Mouse (Mus musculus) forebrain, embryonic 16.5 days (tissue): ENCODE results near the gene Zfp791. TPM values are rescaled to one million over a fixed set of nuclear protein-coding genes. Genes with fewer than 3 reads are reported as not detected.
"Not testable (repeated sequence)": the region's sequence is repeated elsewhere in the genome, so short reads cannot be mapped to it uniquely, and the experiment has no call there.

ENCODE experiments used
- ATAC-seq: fragments of 200-750 bp; cut with Nextera tagmentation; 2 replicates; pipeline ENCODE4 v1.8.0; 2017; ENCODE audit warnings: mild to moderate bottlenecking, moderate library complexity
- H3K27ac ChIP-seq: fragments of 300-500 bp; sonication (generic); 2 replicates; pipeline ENCODE4 v1.5.1; 2014; ENCODE audit warnings: low read length, control low read depth
- H3K27me3 ChIP-seq: fragments of 300-500 bp; sonication (generic); replicated peaks from 2 replicates; pipeline ENCODE4 v1.6.1; 2014; ENCODE audit warnings: low read length; ENCODE audit not compliant: control insufficient read depth, insufficient read depth
- H3K36me3 ChIP-seq: fragments of 300-500 bp; sonication (generic); 2 replicates; pipeline ENCODE4 v1.6.1; 2014; ENCODE audit not compliant: control insufficient read depth, insufficient read depth
- H3K4me1 ChIP-seq: fragments of 300-500 bp; sonication (generic); replicated peaks from 2 replicates; pipeline ENCODE4 v1.6.1; 2014; ENCODE audit warnings: low read length; ENCODE audit not compliant: control insufficient read depth, insufficient read depth
- H3K4me2 ChIP-seq: fragments of 300-500 bp; sonication (generic); 2 replicates; pipeline ENCODE4 v1.6.1; 2014; ENCODE audit warnings: mild to moderate bottlenecking, low read length, control low read depth
- H3K4me3 ChIP-seq: fragments of 300-500 bp; sonication (generic); replicated peaks from 2 replicates; pipeline ENCODE4 v1.5.1; 2014; ENCODE audit warnings: mild to moderate bottlenecking, low read length, control low read depth
- H3K9ac ChIP-seq: fragments of 300-500 bp; sonication (generic); replicated peaks from 2 replicates; pipeline ENCODE4 v1.6.1; 2014; ENCODE audit warnings: low read depth, low read length, control low read depth
- H3K9me3 ChIP-seq: fragments of 300-500 bp; sonication (generic); 2 replicates; pipeline ENCODE4 v1.6.1; 2016; ENCODE audit warnings: low read length; ENCODE audit not compliant: control insufficient read depth
- WGBS: fragments of 180-500 bp; shearing (Covaris S2); extraction: QIAGEN DNeasy Blood & Tissue Kit; methylation state at CpG from one replicate; pipeline ENCODE4 v1.1.7; 2014; 5-methylcytosine and 5-hydroxymethylcytosine counted together
- polyA plus RNA-seq: library from polyadenylated mRNA; unstranded; fragments of >200 nt; fragmentation: Nextera tagmentation; extraction: Ambion mirVana; gene quantifications from 2 replicates; pipeline ENCODE4 v1.2.1, GENCODE M21; 2015

Gene Zfp791
- polyA plus RNA-seq = 3.4 and 3.8 TPM in 2 replicates

DNA sequence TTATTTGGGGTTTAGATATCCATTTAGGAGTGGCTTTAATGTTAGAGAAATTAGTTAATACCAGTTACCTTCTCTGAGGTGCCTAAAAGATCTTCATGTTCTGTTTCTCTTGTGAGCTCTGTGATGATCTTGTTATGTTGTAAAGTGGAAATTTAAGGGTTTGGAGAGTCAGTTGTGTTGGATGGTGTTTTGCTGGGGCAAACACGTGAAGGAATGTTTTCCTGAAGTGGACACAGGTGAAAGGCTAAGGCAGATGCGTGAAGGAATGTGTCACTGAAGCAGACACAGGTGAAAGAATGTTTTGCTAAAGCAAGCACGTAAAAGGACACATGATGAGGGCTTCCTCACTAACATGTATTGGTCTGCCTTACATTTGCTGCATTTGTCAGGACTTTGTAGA is at the start of gene Zfp791:
TSS of gene Zfp791 (minus strand) at position 101 of the 400 bp plus-strand sequence.
- WGBS = 81% methylated on average over 3 of the region's 3 CpGs

GRCm38 (mm10) chr8:85171291-85171690 is 48.4 kb upstream of the Zfp791 start:
- Histone ChIP-seq H3K4me1 (no peaks in the 10 kb centered on the region), H3K27ac (no peak overlapping the region), H3K4me3 (no peak overlapping the region), H3K4me2 (no peak overlapping the region), H3K36me3 (no peaks in the 10 kb centered on the region), H3K27me3 (no peaks in the 10 kb centered on the region), H3K9ac (no peak overlapping the region), H3K9me3 (0 out of 2 replicates have a peak, but pooled peaks cover 2% of the 10 kb centered on the region)
- 30% methylated on average over 14 of the region's 14 CpGs for WGBS
- no peak for ATAC-seq

More for the DNA sequence above, at the start of gene Zfp791:
- no peaks in the 10 kb centered on the region for H3K36me3 ChIP-seq
- no peaks in the 10 kb centered on the region for H3K9me3 ChIP-seq
- H3K4me2 ChIP-seq = no peak within 1 kb of the TSS
- no peaks in the 10 kb centered on the region; the same call in 1 of the 2 replicates for H3K4me1 ChIP-seq
- no peak within 1 kb of the TSS for H3K9ac ChIP-seq
- no peak within 1 kb of the TSS for H3K27ac ChIP-seq
- no peaks in the 10 kb centered on the region for H3K27me3 ChIP-seq
- ATAC-seq = no peak
- no peak within 1 kb of the TSS for H3K4me3 ChIP-seq

DNA sequence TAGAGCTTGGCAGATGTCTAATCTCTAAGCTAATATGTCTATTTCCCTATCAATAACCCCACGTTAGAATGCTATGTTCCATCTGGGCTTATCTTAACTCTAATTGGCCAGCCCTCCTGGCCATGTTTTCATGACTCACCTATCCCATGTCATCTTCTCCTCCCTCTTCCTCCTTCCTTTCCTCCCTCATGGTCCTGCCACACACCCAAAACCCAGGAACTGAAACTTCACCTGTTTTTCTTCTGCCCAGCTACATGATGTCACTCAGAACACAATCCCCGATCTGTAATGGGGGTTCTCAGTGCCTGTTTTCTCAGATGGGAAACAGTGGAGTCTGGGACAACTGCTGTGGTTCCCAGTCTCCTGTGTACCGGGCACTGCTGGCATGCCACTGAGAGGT is 28.7 kb upstream of the Zfp791 start, which contains the start of gene Cks1brt:
TSS of gene Cks1brt (plus strand) at position 301 of the 400 bp plus-strand sequence.
- no peak for ATAC-seq
- H3K4me1 ChIP-seq = no peaks in the 10 kb centered on the region
- no peak within 1 kb of the TSS for H3K4me2 ChIP-seq
- WGBS = 90% methylated on average over 3 of the region's 3 CpGs
- no peak within 1 kb of the TSS for H3K4me3 ChIP-seq
- H3K36me3 ChIP-seq = no peaks in the 10 kb centered on the region
- H3K9ac ChIP-seq = no peak within 1 kb of the TSS
- H3K9me3 ChIP-seq = peaks cover 22% of the 10 kb centered on the region
- H3K27me3 ChIP-seq = no peaks in the 10 kb centered on the region
- no peak within 1 kb of the TSS for H3K27ac ChIP-seq

- no peaks in the 10 kb centered on the region for H3K27me3 ChIP-seq
- H3K9ac ChIP-seq = no peak overlapping the region
- H3K36me3 ChIP-seq = no peaks in the 10 kb centered on the region
- 94% methylated on average over 4 of the region's 4 CpGs for WGBS
- H3K9me3 ChIP-seq = no peaks in the 10 kb centered on the region
- H3K4me3 ChIP-seq = no peak overlapping the region
- H3K27ac ChIP-seq = no peak overlapping the region
- ATAC-seq = no peak
- H3K4me2 ChIP-seq = no peak overlapping the region
- no peaks in the 10 kb centered on the region for H3K4me1 ChIP-seq
Observed at GRCm38 (mm10) chr8:85142516-85142915, 19.6 kb upstream of the Zfp791 start.

GRCm38 (mm10) chr8:85135690-85136089 is 12.8 kb upstream of the Zfp791 start:
- H3K4me2 ChIP-seq = not testable (repeated sequence)

GRCm38 (mm10) chr8:85132335-85132734 is 9.4 kb upstream of the Zfp791 start:
- no peaks in the 10 kb centered on the region for H3K9me3 ChIP-seq
- 86% methylated on average over 1 of the region's 1 CpGs for WGBS
- H3K4me1 ChIP-seq = no peaks in the 10 kb centered on the region
- no peaks in the 10 kb centered on the region for H3K27me3 ChIP-seq
- no peak for ATAC-seq
- H3K4me3 ChIP-seq = no peak overlapping the region
- no peaks in the 10 kb centered on the region for H3K36me3 ChIP-seq
- no peak overlapping the region for H3K9ac ChIP-seq
- no peak overlapping the region for H3K4me2 ChIP-seq
- no peak overlapping the region for H3K27ac ChIP-seq

More at GRCm38 (mm10) chr8:85135690-85136089, 12.8 kb upstream of the Zfp791 start:
- H3K9ac ChIP-seq, H3K27ac ChIP-seq, H3K27me3 ChIP-seq, H3K9me3 ChIP-seq, H3K4me1 ChIP-seq, H3K36me3 ChIP-seq, ATAC-seq, H3K4me3 ChIP-seq: not testable (repeated sequence)
- WGBS = 86% methylated on average over 2 of the region's 2 CpGs

DNA sequence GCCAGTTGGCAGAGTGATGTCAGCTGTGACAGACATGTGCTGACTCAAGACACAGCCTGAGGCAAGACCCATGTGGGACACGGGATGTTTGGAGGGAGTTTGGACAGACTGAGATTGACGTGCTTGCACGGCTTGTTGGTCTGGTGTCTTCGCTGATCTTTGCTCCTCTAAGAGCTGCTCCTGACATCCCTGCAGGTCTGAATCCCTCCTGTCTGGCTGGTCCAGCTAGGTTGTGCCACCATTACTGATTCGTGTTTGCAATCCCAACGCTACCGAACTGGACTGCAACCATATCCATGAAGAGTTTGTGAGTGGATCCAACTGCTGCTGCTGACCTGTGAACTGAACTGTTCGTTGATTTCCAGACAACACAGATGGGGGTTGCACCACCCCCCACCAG is 796 bp upstream of the Zfp791 start:
- no peaks in the 10 kb centered on the region for H3K27me3 ChIP-seq
- H3K4me3 ChIP-seq = no peak overlapping the region
- no peak overlapping the region for H3K9ac ChIP-seq
- 94% methylated on average over 8 of the region's 8 CpGs for WGBS
- no peak for ATAC-seq
- H3K4me2 ChIP-seq = no peak overlapping the region
- no peak overlapping the region for H3K27ac ChIP-seq
- no peaks in the 10 kb centered on the region; the same call in 1 of the 2 replicates for H3K4me1 ChIP-seq
- no peaks in the 10 kb centered on the region for H3K36me3 ChIP-seq
- H3K9me3 ChIP-seq = no peaks in the 10 kb centered on the region

GRCm38 (mm10) chr8:85120251-85120650 is 2.6 kb downstream of the Zfp791 start:
- 78% methylated on average over 5 of the region's 5 CpGs for WGBS
- not testable (repeated sequence) for ATAC-seq

DNA sequence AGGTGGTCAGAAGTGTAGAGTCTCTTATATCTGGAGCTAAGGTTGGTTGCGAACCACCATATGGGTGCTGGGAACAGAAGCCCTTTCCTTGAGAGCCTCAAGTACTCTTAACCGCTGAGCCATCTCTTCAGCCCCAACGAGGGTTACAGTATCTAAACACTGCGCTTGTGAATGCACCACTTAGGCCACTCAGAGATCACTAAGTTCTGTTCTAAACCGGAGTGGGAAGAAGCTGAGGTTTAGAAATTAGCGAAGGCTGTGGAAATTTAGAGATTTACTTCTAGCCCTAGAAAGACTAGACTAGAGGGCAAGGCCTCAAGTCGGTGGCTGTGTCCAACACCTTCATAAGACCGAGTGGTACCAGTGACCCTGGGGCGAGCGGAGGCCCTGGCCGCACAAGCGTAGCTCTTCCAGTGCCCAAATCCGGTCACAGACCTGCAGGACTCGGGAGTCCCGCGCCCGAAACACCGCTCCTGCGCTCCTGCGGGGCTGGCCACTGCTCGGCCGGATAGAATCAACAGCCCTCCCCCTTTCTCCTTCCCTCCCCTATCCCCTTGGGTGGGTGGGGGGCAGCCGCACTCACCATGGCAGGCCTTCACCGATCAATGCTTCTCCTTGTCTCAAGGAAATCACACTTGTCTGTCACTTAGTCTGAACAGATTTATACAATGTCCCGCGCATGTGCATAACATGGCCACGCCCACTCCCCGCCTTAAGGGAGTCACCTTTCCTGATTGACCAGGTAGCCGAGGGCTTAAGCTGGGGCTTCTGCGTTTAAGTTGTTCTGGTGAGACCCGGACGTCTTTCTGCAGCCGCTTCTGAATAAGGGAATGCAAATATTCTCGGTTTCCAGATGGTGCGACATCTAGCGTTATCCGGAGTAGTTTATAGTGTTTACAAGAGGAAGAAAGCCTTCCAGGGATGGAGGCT is 3.6 kb downstream of the Zfp791 start:
- peak overlapping the region; percentile 71 for H3K9ac ChIP-seq
- peak overlapping the region; percentile 70 for H3K4me2 ChIP-seq
- H3K4me1 ChIP-seq = no peaks in the 10 kb centered on the region; the same call in 1 of the 2 replicates
- H3K4me3 ChIP-seq = peak overlapping the region; percentile 61
- 5% methylated on average over 37 of the region's 37 CpGs for WGBS
- peak; percentile 90 for ATAC-seq
- H3K36me3 ChIP-seq = no peaks in the 10 kb centered on the region
- H3K9me3 ChIP-seq = no peaks in the 10 kb centered on the region
- no peak overlapping the region for H3K27ac ChIP-seq
- H3K27me3 ChIP-seq = no peaks in the 10 kb centered on the region

More at GRCm38 (mm10) chr8:85120251-85120650, 2.6 kb downstream of the Zfp791 start:
- H3K4me1 ChIP-seq, H3K27ac ChIP-seq, H3K27me3 ChIP-seq, H3K4me2 ChIP-seq, H3K36me3 ChIP-seq, H3K9me3 ChIP-seq, H3K9ac ChIP-seq, H3K4me3 ChIP-seq: not testable (repeated sequence)
